In the genomic region with DNA sequence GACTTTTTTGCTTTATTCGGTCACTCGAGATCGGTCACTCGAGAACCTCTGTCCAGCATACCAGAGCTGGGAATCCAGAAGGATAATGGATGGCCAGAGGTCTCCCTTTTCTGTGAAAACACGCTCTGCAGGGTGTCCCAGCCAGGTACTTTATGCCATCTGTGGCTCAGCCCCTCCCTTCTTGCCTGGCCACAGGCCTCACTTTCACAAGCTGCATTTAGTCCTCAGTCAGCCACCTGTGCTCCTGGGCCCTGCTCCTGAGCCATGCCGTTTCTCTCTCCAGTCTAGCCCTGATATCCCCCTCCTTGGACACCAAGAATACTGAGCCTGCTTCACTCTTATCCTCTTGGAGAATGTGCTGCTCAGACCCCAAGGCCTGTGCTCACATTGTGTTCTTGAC, we compare ENCODE assay signal across 16 mouse cellular contexts. TPM values are rescaled to one million over a fixed set of nuclear protein-coding genes. Genes with fewer than 3 reads are reported as not detected.
DNase-seq lines count a peak whose midpoint lies in the region; ATAC-seq and TF ChIP-seq lines count a peak whose summit lies in the region.
"Had no signal": no experiment of that assay in that cellular context is flagged by ENCODE, and none has a peak within 500 bp of the region (broad histone marks: within the 10 kb centered on the region; RNA-seq: fewer than 3 reads in every experiment).

No protein-coding gene starts in this region.

- H3K27me3 ChIP-seq in cerebellum, adult 2 months (ENCODE audit: control insufficient read depth, insufficient read depth, low read length), result no peaks in the 10 kb centered on the region
- no peaks in the 10 kb centered on the region for H3K27me3 ChIP-seq in heart, embryonic 14.5 days (ENCODE audit: control insufficient read depth, insufficient read depth, low read length)
- no peaks in the 10 kb centered on the region for H3K27me3 ChIP-seq in liver, postnatal 0 days (ENCODE audit: insufficient read depth, low read length)
- H3K27me3 ChIP-seq in liver, embryonic 11.5 days (replicated peaks; ENCODE audit: control insufficient read depth, insufficient read depth, low read length), result no peaks in the 10 kb centered on the region
- H3K27me3 ChIP-seq: embryonic facial prominence, embryonic 12.5 days; limb, embryonic 12.5 days; neural tube, embryonic 12.5 days had no signal

- TF ChIP-seq EP300 in liver, postnatal 0 days (IDR thresholded peaks at IDR 0.05; ENCODE audit: low read depth), result no peak

- WGBS in cerebellum, adult 2 months, result 25% methylated on average over 6 of the region's 6 CpGs
- 70% methylated on average over 6 of the region's 6 CpGs for WGBS in heart, embryonic 14.5 days
- WGBS in liver, postnatal 0 days (ENCODE audit: insufficient replicate concordance), result 71% methylated on average over 6 of the region's 6 CpGs
- WGBS in liver, embryonic 11.5 days, result 76% methylated on average over 6 of the region's 6 CpGs

- H3K9ac ChIP-seq in heart, embryonic 14.5 days (ENCODE audit: low read length), result no peak overlapping the region; the same call in 1 of the 2 replicates
- H3K9ac ChIP-seq in liver, postnatal 0 days (replicated peaks), result no peak overlapping the region
- H3K9ac ChIP-seq in liver, embryonic 11.5 days (ENCODE audit: low read depth, low read length), result no peak overlapping the region
- H3K9ac ChIP-seq: embryonic facial prominence, embryonic 12.5 days; forebrain, postnatal 0 days; limb, embryonic 12.5 days; liver, embryonic 14.5 days; neural tube, embryonic 12.5 days had no signal

- DNase-seq in cerebellum, adult 2 months, result peak; percentile 54 to 66
- DNase-seq in cerebellum, postnatal 14 days, result no peak
- DNase-seq in heart, postnatal 14 days, result no peak
- no peak for DNase-seq in liver, postnatal 0 days
- DNase-seq in liver, embryonic 11.5 days (ENCODE audit: low spot score), result no peak
- DNase-seq in cerebellum, adult 9-11 months, result peak; percentile 63
- DNase-seq: forebrain, postnatal 0 days; kidney, adult 8-10 months; kidney, postnatal 36 days; spleen, adult 18-20 months had no signal

- H3K36me3 ChIP-seq in heart, embryonic 14.5 days (ENCODE audit: control insufficient read depth, insufficient read depth, low read length), result peaks cover 81% of the 10 kb centered on the region
- peaks cover 48% of the 10 kb centered on the region for H3K36me3 ChIP-seq in liver, postnatal 0 days (replicated peaks; ENCODE audit: insufficient read depth, low read length)
- peaks cover 32% of the 10 kb centered on the region for H3K36me3 ChIP-seq in liver, embryonic 11.5 days (ENCODE audit: control insufficient read depth, insufficient read depth, low read length)

- no peak for TF ChIP-seq CTCF in cerebellum, adult 2 months (IDR thresholded peaks at IDR 0.05; ENCODE audit: borderline replicate concordance, insufficient read depth, low read depth, low read length)
- TF ChIP-seq CTCF in liver, postnatal 0 days (IDR thresholded peaks at IDR 0.05; ENCODE audit: low read depth), result no peak

- no peak for ATAC-seq in heart, embryonic 14.5 days (ENCODE audit: insufficient number of reproducible peaks, insufficient read depth, low FRiP score, low read depth)
- no peak for ATAC-seq in liver, postnatal 0 days
- ATAC-seq in liver, embryonic 11.5 days (replicated peaks; ENCODE audit: low FRiP score), result no peak
- no peak for ATAC-seq in inflammation-experienced regulatory T-cells, adult 6 months
- ATAC-seq: forebrain, postnatal 0 days had no signal

- intact Hi-C loops in heart, postnatal 14 days (cut with DNase I), result loop anchor here (5.0 to 10.0 kb wide), 2 partner anchors 34 to 56 kb away; no protein-coding TSS in a partner anchor

- H3K4me2 ChIP-seq in heart, embryonic 14.5 days (ENCODE audit: low read length), result no peak overlapping the region
- no peak overlapping the region for H3K4me2 ChIP-seq in liver, postnatal 0 days (ENCODE audit: low read depth, low read length)
- no peak overlapping the region for H3K4me2 ChIP-seq in liver, embryonic 11.5 days
- H3K4me2 ChIP-seq: embryonic facial prominence, embryonic 12.5 days; limb, embryonic 12.5 days; neural tube, embryonic 12.5 days had no signal

- no peak overlapping the region for H3K4me3 ChIP-seq in cerebellum, adult 2 months (replicated peaks; ENCODE audit: insufficient read depth, low read depth, low read length)
- no peak overlapping the region for H3K4me3 ChIP-seq in heart, embryonic 14.5 days (ENCODE audit: control insufficient read depth in 1 of 2, insufficient read depth in 1 of 2, low read depth in 1 of 2, low read length in 2 of 2)
- no peak overlapping the region for H3K4me3 ChIP-seq in liver, postnatal 0 days (ENCODE audit: low read depth, low read length)
- no peak overlapping the region for H3K4me3 ChIP-seq in liver, embryonic 11.5 days (ENCODE audit: low read depth, low read length)
- H3K4me3 ChIP-seq: embryonic facial prominence, embryonic 12.5 days; limb, embryonic 12.5 days; neural tube, embryonic 12.5 days had no signal

- H3K4me1 ChIP-seq in cerebellum, adult 2 months (ENCODE audit: control insufficient read depth, insufficient read depth, low read length), result peaks cover 54% of the 10 kb centered on the region
- H3K4me1 ChIP-seq in heart, embryonic 14.5 days (ENCODE audit: control insufficient read depth in 2 of 2, insufficient read depth in 2 of 2, low read length in 2 of 2), result peaks cover 29 to 47% of the 10 kb centered on the region in 2 experiments
- H3K4me1 ChIP-seq in liver, postnatal 0 days (ENCODE audit: insufficient read depth), result peaks cover 21% of the 10 kb centered on the region
- peaks cover 11% of the 10 kb centered on the region; the same call in 1 of the 2 replicates for H3K4me1 ChIP-seq in liver, embryonic 11.5 days (replicated peaks; ENCODE audit: control insufficient read depth, insufficient read depth, low read length)

- TF ChIP-seq POLR2A in cerebellum, adult 2 months (IDR thresholded peaks at IDR 0.05; ENCODE audit: borderline replicate concordance, insufficient read depth, low read length), result no peak

- no peak overlapping the region for H3K27ac ChIP-seq in cerebellum, adult 2 months (ENCODE audit: insufficient read depth, low read length)
- H3K27ac ChIP-seq in heart, embryonic 14.5 days (replicated peaks in 1 of 2; ENCODE audit: control insufficient read depth in 1 of 2, insufficient read depth in 1 of 2, low read depth in 2 of 2, low read length in 2 of 2), result peak overlapping the region; percentile 72 to 92
- H3K27ac ChIP-seq in liver, postnatal 0 days (ENCODE audit: low read depth), result peak overlapping the region; percentile 40; the same call in 1 of the 2 replicates
- no peak overlapping the region for H3K27ac ChIP-seq in liver, embryonic 11.5 days (ENCODE audit: low read depth, low read length)
- H3K27ac ChIP-seq: liver, embryonic 14.5 days; neural tube, embryonic 12.5 days had no signal

- H3K9me3 ChIP-seq in heart, embryonic 14.5 days (ENCODE audit: control insufficient read depth, low read length), result no peaks in the 10 kb centered on the region
- H3K9me3 ChIP-seq in liver, postnatal 0 days (ENCODE audit: low read length), result no peaks in the 10 kb centered on the region
- H3K9me3 ChIP-seq in liver, embryonic 11.5 days (ENCODE audit: control insufficient read depth, low read length), result no peaks in the 10 kb centered on the region
- H3K9me3 ChIP-seq: embryonic facial prominence, embryonic 12.5 days; limb, embryonic 12.5 days; neural tube, embryonic 12.5 days had no signal

RNA-seq across cellular contexts. Expression of a gene that starts 52.9 kb away (rescaled TPM):
- 62.7 and 63.3 TPM in 2 replicates for polyA plus RNA-seq in cerebellum, adult 2 months (2012; rRNA removed)
- 99.2 and 105 TPM in 2 replicates for polyA plus RNA-seq in heart, embryonic 14.5 days (2014; fragmentation: Nextera tagmentation; extraction: Ambion mirVana)
- 100 to 1,000 TPM; 238 to 261 TPM for total RNA-seq in heart, postnatal 14 days (2021)
- 36.0 and 38.4 TPM in 2 replicates for polyA plus RNA-seq in liver, postnatal 0 days (2015; fragmentation: Nextera tagmentation; extraction: Ambion mirVana)
- polyA plus RNA-seq in liver, embryonic 11.5 days (2014; fragmentation: Nextera tagmentation; extraction: Ambion mirVana), result 96.3 and 97.0 TPM in 2 replicates
- 10 to 100 TPM; 19.9 to 30.3 (median 23.0) TPM for polyA plus RNA-seq in inflammation-experienced regulatory T-cells, adult 6 months (2017; shearing (Covaris generic))

Comparison
In these comparisons a context has a peak if more than half of its experiments do, and no peak if none do; other contexts are left out.
1. DNase-seq: peak in cerebellum, adult 2 months (2 of 2) and cerebellum, adult 9-11 months (single experiment); none in cerebellum, postnatal 14 days (0 of 2), heart, postnatal 14 days (0 of 2), liver, postnatal 0 days (single experiment) and liver, embryonic 11.5 days (single experiment).
2. H3K27ac ChIP-seq: peak in heart, embryonic 14.5 days (2 of 2) and liver, postnatal 0 days (single experiment); none in cerebellum, adult 2 months (single experiment) and liver, embryonic 11.5 days (single experiment).